Mouse (Mus musculus): ENCODE measurements around the gene Notch3. TPM values are rescaled to one million over a fixed set of nuclear protein-coding genes. Genes with fewer than 3 reads are reported as not detected.

Notch3 gene
- total RNA-seq (2023): 0.15 TPM in 1 of 4 replicates, not detected in the others

DNA sequence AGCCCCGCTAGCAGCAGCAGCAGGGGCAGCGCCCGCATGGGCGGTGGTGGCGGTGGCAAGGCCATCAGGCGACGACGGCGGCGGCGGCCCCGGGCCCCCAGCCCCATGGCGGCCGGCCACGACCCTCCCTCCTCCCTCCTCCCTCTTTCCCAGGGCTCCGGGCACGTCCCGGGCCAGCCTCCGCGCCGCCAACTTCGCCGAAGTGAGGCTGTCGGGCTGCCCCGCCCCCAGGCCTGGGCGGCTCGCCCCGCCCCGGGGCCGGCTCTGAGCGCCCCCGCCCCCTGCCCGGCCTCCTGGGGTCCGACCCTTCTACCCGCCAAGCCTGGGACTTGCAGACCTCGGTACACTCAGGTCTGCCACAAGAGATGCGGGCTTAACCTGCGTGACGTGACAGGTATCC lies at the start of gene Notch3:
TSS of gene Notch3 (minus strand) at position 166 of the 400 bp plus-strand sequence.

DNA sequence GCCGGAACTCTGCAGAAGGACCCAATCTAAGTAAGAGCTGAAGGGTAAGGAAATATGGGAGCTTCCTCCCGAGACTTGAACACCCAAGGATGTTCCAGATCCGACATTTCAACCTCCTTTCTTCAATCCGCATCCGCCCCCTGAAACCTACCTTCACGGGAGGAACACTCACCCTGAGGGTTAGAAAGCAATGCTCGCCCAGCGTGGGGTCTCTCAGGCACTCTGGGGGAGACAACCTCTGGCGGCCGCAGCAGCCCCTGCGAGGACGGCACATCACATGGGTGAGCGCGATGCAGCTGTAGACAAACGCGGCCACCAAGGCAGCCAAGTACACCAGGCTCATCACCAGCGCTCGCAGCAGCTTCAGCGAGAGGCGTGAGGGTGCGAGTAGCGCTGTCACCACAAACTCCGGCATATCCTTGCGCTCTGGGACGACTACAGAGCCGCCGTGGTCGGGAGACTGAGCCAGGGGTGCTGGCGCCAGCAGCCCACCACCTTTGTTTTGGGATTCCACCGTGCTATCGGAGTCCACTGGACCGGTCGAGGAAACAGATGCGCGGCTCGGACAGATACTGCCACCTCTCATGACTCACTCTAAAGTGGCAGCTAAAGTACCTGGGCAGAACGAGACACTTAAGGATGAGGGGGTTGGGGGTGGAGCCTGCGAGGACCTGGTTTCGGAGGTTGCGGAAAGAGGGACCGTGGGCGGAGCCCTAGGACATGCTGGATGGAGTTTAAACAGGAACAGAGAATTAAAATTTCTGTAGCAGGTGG lies 22.4 kb upstream of the Notch3 start, which contains the start of gene Ephx3:
TSS of gene Ephx3 (minus strand) at position 687 of the 774 bp plus-strand sequence.

Other genes with a start within 250 kb of the Notch3 start
- 47.4 to 59.5 TPM (median 49.7 TPM) in 4 replicates for gene Rrp1b, start 130.8 kb downstream of the Notch3 start, total RNA-seq (2023)
- 0.39 TPM in 1 of 4 replicates, not detected in the others for gene Hsf2bp, start 130.5 kb downstream of the Notch3 start, total RNA-seq (2023)
- gene Ephx3, start 22.7 kb upstream of the Notch3 start, total RNA-seq (2023): 1.5 to 2.4 TPM (median 1.9 TPM) in 4 replicates
- 306 to 342 TPM (median 323 TPM) in 4 replicates for gene Brd4, start 117.9 kb upstream of the Notch3 start, total RNA-seq (2023)
- gene Akap8, start 154.4 kb upstream of the Notch3 start, total RNA-seq (2023): 288 to 294 TPM (median 292 TPM) in 4 replicates
- gene Akap8l, start 183.8 kb upstream of the Notch3 start, total RNA-seq (2023): 185 to 197 TPM (median 189 TPM) in 4 replicates
- 40.7 to 43.8 TPM (median 41.4 TPM) in 4 replicates for gene Wiz, start 222.6 kb upstream of the Notch3 start, total RNA-seq (2023)
- gene Rasal3, start 236.7 kb upstream of the Notch3 start, total RNA-seq (2023): 257 to 296 TPM (median 281 TPM) in 4 replicates

Data from B cell, adult 62 days (primary cell).